Mouse (Mus musculus): ENCODE measurements around the gene Dcakd. TPM values are rescaled to one million over a fixed set of nuclear protein-coding genes. Genes with fewer than 3 reads are reported as not detected.
"Not testable (repeated sequence)": the region's sequence is repeated elsewhere in the genome, so short reads cannot be mapped to it uniquely, and the experiment has no call there.

Dcakd gene
- polyA plus RNA-seq, 1 experiment: 24.7 TPM

DNA sequence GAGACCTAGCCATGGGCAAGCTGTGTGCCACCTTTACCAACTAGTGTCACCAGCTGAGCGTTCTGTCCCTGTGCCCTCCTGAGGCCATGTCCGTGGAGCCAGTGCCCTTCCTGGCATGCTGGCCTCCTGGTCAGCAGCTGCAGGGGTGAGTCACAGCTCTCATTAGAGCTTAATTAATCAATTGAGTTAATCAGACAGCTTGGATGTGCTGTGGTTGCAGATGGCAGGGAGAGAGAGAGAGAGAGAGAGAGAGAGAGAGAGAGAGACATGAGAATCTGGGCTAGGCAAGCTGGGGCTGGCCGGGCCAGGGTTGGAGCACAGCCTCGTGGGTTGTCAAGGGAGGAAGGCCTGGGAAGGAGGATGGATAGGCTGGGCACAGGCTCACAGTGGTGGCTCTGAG, 43.5 kb downstream of the Dcakd start:
- Histone ChIP-seq H3K36me3 (ENCODE audit: control insufficient read depth, insufficient read depth, low read length) (no peaks in the 10 kb centered on the region), H3K4me1 (ENCODE audit: control insufficient read depth, insufficient read depth, insufficient read length) (no peaks in the 10 kb centered on the region), H3K27me3 (ENCODE audit: control insufficient read depth, insufficient read depth, low read length) (peaks cover 3% of the 10 kb centered on the region; the same call in 1 of the 2 replicates), H3K4me3 (ENCODE audit: extremely low read depth, insufficient read depth, insufficient read length) (no peak overlapping the region), H3K27ac (ENCODE audit: insufficient read depth, low read length) (no peak overlapping the region)
- no peak for TF ChIP-seq CTCF (IDR thresholded peaks at IDR 0.05; ENCODE audit: extremely low read depth, insufficient read depth, insufficient read length, insufficient replicate concordance)
- no peak for TF ChIP-seq POLR2A (IDR thresholded peaks at IDR 0.05; ENCODE audit: low read depth, low read length)
- DNase-seq (ENCODE audit: low read depth in 1 of 2, low spot score in 2 of 2): no peak
- 78% methylated on average over 4 of the region's 4 CpGs for WGBS

- Histone ChIP-seq H3K4me1 (ENCODE audit: control insufficient read depth, insufficient read depth, insufficient read length) (no peaks in the 10 kb centered on the region), H3K27me3 (ENCODE audit: control insufficient read depth, insufficient read depth, low read length) (no peaks in the 10 kb centered on the region), H3K27ac (ENCODE audit: insufficient read depth, low read length) (no peak overlapping the region), H3K36me3 (ENCODE audit: control insufficient read depth, insufficient read depth, low read length) (no peaks in the 10 kb centered on the region), H3K4me3 (ENCODE audit: extremely low read depth, insufficient read depth, insufficient read length) (no peak overlapping the region)
- TF ChIP-seq POLR2A (IDR thresholded peaks at IDR 0.05; ENCODE audit: low read depth, low read length) (no peak), CTCF (IDR thresholded peaks at IDR 0.05; ENCODE audit: extremely low read depth, insufficient read depth, insufficient read length, insufficient replicate concordance) (no peak)
- WGBS: 89% methylated on average over 9 of the region's 9 CpGs
- no peak for DNase-seq (ENCODE audit: low read depth in 1 of 2, low spot score in 2 of 2)
Measured at GRCm38 (mm10) chr11:102984086-102984485, 44.0 kb downstream of the Dcakd start.

DNA sequence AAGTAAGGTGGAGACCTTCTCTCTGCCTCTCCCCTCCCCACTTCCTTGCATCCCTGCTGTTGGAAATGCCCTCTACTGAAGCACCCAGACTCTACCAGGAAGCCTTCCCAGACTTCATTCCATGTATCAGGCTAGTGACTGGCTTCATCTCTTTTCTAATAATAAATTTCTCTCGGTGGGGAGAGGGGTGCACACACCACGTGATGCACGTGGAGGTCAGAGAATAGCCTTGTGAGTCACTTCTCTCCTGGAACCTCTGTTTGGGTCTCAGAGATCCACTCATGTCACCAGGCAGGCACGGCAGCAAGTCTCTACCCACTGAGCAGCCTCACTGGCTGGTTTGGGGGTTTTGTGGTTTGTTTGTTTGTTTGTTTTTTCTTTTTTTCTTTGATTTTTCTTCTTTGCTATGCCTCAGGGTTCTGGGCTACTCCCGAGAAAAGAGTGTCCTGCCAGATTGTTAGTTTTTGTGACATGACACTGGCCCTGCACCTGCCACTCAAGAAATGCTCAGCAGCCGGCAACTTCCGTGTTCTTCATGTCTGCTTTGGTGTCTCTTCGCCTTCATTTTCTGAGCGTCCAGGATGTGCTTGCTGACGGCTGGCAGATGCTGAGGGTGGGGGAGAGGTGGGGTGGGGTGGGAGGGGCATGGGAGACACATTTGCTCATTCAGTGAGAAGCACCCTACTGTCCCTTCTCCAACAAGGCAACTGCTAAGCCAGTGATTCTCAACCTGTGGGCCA, 46.8 kb downstream of the Dcakd start:
- Histone ChIP-seq H3K36me3 (ENCODE audit: control insufficient read depth, insufficient read depth, low read length) (no peaks in the 10 kb centered on the region), H3K4me1 (ENCODE audit: control insufficient read depth, insufficient read depth, insufficient read length) (no peaks in the 10 kb centered on the region), H3K4me3 (ENCODE audit: extremely low read depth, insufficient read depth, insufficient read length) (no peak overlapping the region), H3K27me3 (ENCODE audit: control insufficient read depth, insufficient read depth, low read length) (no peaks in the 10 kb centered on the region), H3K27ac (ENCODE audit: insufficient read depth, low read length) (no peak overlapping the region)
- TF ChIP-seq POLR2A (IDR thresholded peaks at IDR 0.05; ENCODE audit: low read depth, low read length) (no peak), CTCF (IDR thresholded peaks at IDR 0.05; ENCODE audit: extremely low read depth, insufficient read depth, insufficient read length, insufficient replicate concordance) (no peak)
- DNase-seq (ENCODE audit: low read depth in 1 of 2, low spot score in 2 of 2): no peak
- WGBS: 42% methylated on average over 10 of the region's 10 CpGs

DNA sequence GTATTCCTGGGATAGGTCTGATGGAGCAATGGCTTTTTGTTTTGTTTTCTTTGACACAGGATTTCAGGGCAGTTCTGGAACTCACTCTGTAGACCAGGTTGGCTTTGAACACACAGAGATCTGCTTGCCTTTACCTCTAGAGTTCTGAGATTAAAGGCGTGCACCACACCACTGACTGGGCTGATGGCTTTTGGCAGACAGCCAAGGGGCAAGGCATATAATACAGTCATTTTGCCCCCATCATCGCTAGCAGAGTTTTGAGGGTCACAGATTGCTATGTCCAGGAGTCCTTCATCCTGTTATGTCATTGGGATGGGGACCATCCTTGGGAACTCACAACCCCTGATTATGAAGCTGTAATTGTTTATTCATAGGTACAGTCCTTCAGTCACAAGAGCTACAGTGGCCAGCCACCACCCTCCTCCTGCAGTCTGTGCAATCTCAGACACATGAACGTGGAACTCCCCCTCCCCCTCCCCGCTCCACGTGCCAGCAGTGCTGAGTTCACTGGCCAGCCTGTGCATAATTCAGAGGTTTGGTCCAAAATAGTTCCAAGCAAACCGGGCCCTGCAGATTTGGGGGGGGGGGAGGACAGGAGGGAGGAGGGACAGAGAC, 50.0 kb downstream of the Dcakd start:
- H3K4me1 ChIP-seq (ENCODE audit: control insufficient read depth, insufficient read depth, insufficient read length): no peaks in the 10 kb centered on the region
- TF ChIP-seq POLR2A (IDR thresholded peaks at IDR 0.05; ENCODE audit: low read depth, low read length) (no peak), CTCF (IDR thresholded peaks at IDR 0.05; ENCODE audit: extremely low read depth, insufficient read depth, insufficient read length, insufficient replicate concordance) (no peak)
- H3K36me3 ChIP-seq (ENCODE audit: control insufficient read depth, insufficient read depth, low read length): no peaks in the 10 kb centered on the region
- DNase-seq (ENCODE audit: low read depth in 1 of 2, low spot score in 2 of 2): no peak
- peaks cover 2% of the 10 kb centered on the region; the same call in 1 of the 2 replicates for H3K27me3 ChIP-seq (ENCODE audit: control insufficient read depth, insufficient read depth, low read length)
- WGBS: 54% methylated on average over 6 of the region's 6 CpGs
- no peak overlapping the region for H3K4me3 ChIP-seq (ENCODE audit: extremely low read depth, insufficient read depth, insufficient read length)
- no peak overlapping the region for H3K27ac ChIP-seq (ENCODE audit: insufficient read depth, low read length)

DNA sequence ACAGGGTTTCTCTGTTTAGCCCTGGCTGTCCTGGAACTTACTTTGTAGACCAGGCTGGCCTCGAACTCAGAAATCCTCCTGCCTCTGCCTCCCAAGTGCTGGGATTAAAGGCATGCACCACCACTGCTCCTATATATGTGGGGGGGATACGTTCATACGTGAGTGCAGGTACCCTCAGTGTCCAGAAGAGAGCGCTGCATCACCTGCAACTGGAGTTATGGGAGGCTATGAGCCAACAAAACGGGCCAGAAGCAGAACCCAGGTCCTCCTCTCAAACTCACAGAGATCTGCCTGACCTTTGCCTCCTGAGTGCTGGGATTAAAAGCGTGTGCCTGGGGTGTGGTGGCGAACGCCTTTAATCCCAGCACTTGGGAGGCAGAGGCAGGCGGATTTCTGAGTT, 52.2 kb downstream of the Dcakd start:
- WGBS: 86% methylated on average over 9 of the region's 9 CpGs
- not testable (repeated sequence) for H3K27me3 ChIP-seq (ENCODE audit: control insufficient read depth, insufficient read depth, low read length); DNase-seq (ENCODE audit: low read depth in 1 of 2, low spot score in 2 of 2); H3K36me3 ChIP-seq (ENCODE audit: control insufficient read depth, insufficient read depth, low read length); H3K4me1 ChIP-seq (ENCODE audit: control insufficient read depth, insufficient read depth, insufficient read length); H3K27ac ChIP-seq (ENCODE audit: insufficient read depth, low read length); H3K4me3 ChIP-seq (ENCODE audit: extremely low read depth, insufficient read depth, insufficient read length)

DNA sequence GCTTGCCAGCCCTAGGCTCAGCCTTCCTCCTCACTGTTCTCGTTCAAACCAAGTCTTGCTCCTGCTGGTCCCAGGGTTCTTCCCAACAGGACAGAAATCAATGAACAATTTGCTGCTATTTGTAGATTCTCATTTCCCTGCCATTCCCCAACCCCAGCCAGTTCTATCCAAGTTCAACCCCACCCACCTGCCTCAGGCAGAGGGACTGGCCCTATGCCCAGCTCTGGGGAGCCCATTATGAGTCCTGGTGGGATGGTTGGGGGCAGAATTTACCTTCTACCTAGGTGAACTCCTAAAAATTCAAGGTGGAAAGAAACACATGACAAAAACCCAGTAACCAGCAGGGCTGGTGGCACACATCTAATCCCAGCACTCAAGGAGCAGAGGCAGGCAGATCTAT, 55.8 kb downstream of the Dcakd start:
- peaks cover 2% of the 10 kb centered on the region; the same call in 1 of the 2 replicates for H3K27me3 ChIP-seq (ENCODE audit: control insufficient read depth, insufficient read depth, low read length)
- DNase-seq (ENCODE audit: low read depth in 1 of 2, low spot score in 2 of 2): no peak
- 47% methylated on average over 1 of the region's 1 CpGs for WGBS
- no peaks in the 10 kb centered on the region for H3K36me3 ChIP-seq (ENCODE audit: control insufficient read depth, insufficient read depth, low read length)
- no peak overlapping the region for H3K4me3 ChIP-seq (ENCODE audit: extremely low read depth, insufficient read depth, insufficient read length)
- H3K27ac ChIP-seq (ENCODE audit: insufficient read depth, low read length): no peak overlapping the region
- H3K4me1 ChIP-seq (ENCODE audit: control insufficient read depth, insufficient read depth, insufficient read length): no peaks in the 10 kb centered on the region
- TF ChIP-seq POLR2A (IDR thresholded peaks at IDR 0.05; ENCODE audit: low read depth, low read length) (no peak), CTCF (IDR thresholded peaks at IDR 0.05; ENCODE audit: extremely low read depth, insufficient read depth, insufficient read length, insufficient replicate concordance) (no peak)

- TF ChIP-seq CTCF (IDR thresholded peaks at IDR 0.05; ENCODE audit: extremely low read depth, insufficient read depth, insufficient read length, insufficient replicate concordance) (no peak), POLR2A (IDR thresholded peaks at IDR 0.05; ENCODE audit: low read depth, low read length) (no peak)
- H3K27me3 ChIP-seq (ENCODE audit: control insufficient read depth, insufficient read depth, low read length): peaks cover 2% of the 10 kb centered on the region; the same call in 1 of the 2 replicates
Measured at GRCm38 (mm10) chr11:102971604-102972003, 56.5 kb downstream of the Dcakd start.

More at GRCm38 (mm10) chr11:102971604-102972003, 56.5 kb downstream of the Dcakd start:
- Histone ChIP-seq H3K36me3 (ENCODE audit: control insufficient read depth, insufficient read depth, low read length) (no peaks in the 10 kb centered on the region), H3K4me3 (ENCODE audit: extremely low read depth, insufficient read depth, insufficient read length) (no peak overlapping the region), H3K4me1 (ENCODE audit: control insufficient read depth, insufficient read depth, insufficient read length) (no peaks in the 10 kb centered on the region), H3K27ac (ENCODE audit: insufficient read depth, low read length) (no peak overlapping the region)
- 33% methylated on average over 5 of the region's 5 CpGs for WGBS
- no peak for DNase-seq (ENCODE audit: low read depth in 1 of 2, low spot score in 2 of 2)
